Mouse (Mus musculus) stomach, adult 2 months (tissue): Measurements from ENCODE around the gene Snrnp48. TPM values are rescaled to one million over a fixed set of nuclear protein-coding genes. Genes with fewer than 3 reads are reported as not detected.

Experiments used
- polyA plus RNA-seq: library from polyadenylated mRNA; depleted of rRNA; stranded (reverse); fragments of >200 nt; gene quantifications from 2 replicates; pipeline ENCODE4 v1.2.3, GENCODE M21; 2012; rRNA removed

The Snrnp48 gene
- 7.4 and 9.6 TPM in 2 replicates for polyA plus RNA-seq

GRCm38 (mm10) chr13:38204702-38205482 is at the start of gene Snrnp48:
Gene Snrnp48, plus strand, starts transcription at chr13:38204938.

Other genes starting within 250 kb of the Snrnp48 start
- 1.6 and 2.2 TPM in 2 replicates for gene Ssr1, start 210.7 kb upstream of the Snrnp48 start, polyA plus RNA-seq
- gene Riok1, start 167.9 kb upstream of the Snrnp48 start, polyA plus RNA-seq = 1.9 and 3.6 TPM in 2 replicates
- gene Cage1, start 167.9 kb upstream of the Snrnp48 start, polyA plus RNA-seq = 0.03 TPM in 1 of 2 replicates, not detected in the other
- 16.8 and 19.2 TPM in 2 replicates for gene Dsp, start 53.6 kb upstream of the Snrnp48 start, polyA plus RNA-seq
- 4.0 and 5.3 TPM in 2 replicates for gene Bmp6, start 140.2 kb downstream of the Snrnp48 start, polyA plus RNA-seq